Mouse (Mus musculus) layer of hippocampus, postnatal 10 days (tissue): Measurements from ENCODE around the gene Nfyc. TPM values are rescaled to one million over a fixed set of nuclear protein-coding genes. Genes with fewer than 3 reads are reported as not detected.

ENCODE experiments used
- DNase-seq, 2 experiments: peaks; one replicate each; pipeline ENCODE4 v3.0.0; 2021; ENCODE audit warnings: low spot score in 2 of 2
- total RNA-seq, 2 experiments: library from RNA; stranded (reverse); gene quantifications; 2 replicates each; pipeline ENCODE4 v1.2.3; 2021

The Nfyc gene
- total RNA-seq, 2 experiments from 2014 or later, result 47.7 to 50.8 TPM

GRCm38 (mm10) chr4:120755299-120755698 is 76.1 kb downstream of the Nfyc start:
- DNase-seq, result peak; percentile 85 to 86

DNA sequence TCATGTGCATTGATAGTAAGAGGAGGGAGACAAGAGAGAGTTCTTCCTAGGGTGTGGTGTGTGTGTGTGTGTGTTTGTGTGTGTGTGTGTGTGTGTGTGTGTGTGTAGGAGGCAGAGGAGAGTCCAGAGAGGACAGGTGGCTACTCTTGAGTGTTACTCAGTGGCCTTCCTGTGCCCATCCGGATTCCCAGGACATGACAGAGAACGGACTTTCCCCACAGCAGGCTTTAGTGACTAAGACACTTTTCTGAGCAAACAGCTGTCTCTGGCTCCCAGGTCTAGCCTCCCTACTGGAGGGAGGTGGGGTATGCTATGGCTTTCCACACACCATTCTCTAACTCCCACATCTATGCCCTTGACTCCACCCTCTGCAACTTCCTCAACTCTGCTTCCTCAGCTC is 81.8 kb downstream of the Nfyc start:
- no peak for DNase-seq

GRCm38 (mm10) chr4:120747941-120748866 is 83.2 kb downstream of the Nfyc start, which contains the start of gene Kcnq4:
Kcnq4 (minus strand) TSS chr4:120748612.
- DNase-seq, result no peak

DNA sequence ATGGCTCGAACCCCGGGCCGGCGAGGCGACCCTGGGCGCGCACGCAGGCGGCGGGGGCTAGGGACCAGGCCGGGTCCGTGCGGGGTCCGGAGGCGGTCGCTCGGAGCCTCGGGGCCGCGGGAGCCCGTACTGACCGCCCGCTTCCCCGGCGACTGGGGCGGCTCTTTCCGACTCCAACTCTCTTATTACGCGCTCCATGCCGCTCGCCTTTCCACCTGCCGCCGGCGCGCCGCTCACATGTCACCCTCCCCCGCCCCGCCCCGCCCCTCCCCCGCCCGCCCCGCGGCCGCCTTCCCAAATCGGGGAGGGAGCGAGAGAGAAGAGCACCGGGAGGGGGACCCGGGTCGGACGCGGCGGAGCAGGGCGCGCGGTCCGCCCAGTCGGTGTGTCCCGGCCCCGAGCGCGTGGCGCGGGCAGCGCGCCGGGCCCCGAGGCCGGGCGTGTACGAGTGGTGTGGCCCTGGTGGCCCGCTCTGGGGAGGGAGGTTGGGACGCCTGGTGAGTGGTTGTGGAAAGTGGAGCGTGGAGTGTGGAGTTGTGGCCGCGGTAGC is 84.1 kb downstream of the Nfyc start:
- DNase-seq, result no peak

GRCm38 (mm10) chr4:120746552-120747150 is 84.7 kb downstream of the Nfyc start:
- DNase-seq, result peak in 1 of 2 experiments; percentile 45

DNA sequence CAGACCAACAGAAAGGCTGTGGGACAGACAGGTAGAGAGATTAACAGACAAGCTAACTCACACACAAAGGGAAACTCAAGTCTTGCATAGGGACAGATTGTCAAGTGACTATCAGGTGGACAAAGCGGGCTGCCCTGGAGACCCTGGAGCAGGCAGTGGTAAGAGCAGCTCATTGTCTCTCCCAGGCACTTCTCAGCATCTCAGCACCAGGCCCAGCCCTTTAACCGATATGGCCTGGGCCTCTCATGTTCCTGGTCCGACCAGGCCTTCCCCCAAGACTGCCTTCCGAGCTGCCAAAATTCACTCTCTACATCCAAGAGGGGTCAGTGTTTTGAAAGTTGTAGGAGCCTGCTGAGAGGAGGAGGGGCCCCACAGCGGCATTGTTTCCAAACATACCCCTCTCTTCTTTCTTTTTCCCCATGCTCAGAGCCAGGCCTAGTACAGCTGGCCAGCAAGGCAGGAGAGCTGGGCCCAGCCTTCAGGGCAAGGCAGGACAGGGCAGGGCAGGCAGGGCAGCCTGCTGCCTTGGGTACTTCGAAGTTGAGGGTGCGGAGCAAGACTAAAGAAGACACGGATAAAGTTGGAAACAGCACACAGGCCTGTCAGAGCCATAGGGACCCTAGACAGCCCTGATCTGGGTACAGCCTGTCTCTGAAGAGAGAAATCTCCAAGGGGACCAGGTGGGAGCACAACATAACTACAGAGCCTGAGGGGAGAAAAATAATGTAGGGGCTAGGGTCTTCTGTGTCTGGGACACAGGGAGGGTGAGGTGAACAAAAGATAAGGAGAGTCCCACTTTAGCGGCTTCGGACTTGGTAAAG is 85.4 kb downstream of the Nfyc start:
- no peak for DNase-seq

DNA sequence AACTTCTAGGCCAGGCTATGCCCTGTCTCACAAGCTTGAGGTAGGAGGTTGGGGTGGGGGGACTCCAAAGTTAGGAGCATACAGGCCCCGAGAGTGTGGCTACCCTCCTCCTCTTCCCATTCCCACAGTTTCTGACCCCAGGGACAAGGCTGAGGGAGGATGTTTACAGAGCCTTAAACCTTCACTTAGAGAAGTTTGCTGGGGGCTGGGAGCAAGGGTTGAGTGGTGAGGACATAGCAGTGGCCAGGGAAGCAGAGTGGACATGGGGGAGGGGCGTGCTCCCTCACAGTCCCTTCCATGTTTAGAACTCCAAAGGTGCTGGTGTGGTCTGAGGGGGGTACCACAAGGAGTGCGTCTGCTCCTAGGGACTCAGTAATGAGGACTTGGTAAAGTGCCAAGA is 87.7 kb downstream of the Nfyc start:
- DNase-seq, result no peak

DNA sequence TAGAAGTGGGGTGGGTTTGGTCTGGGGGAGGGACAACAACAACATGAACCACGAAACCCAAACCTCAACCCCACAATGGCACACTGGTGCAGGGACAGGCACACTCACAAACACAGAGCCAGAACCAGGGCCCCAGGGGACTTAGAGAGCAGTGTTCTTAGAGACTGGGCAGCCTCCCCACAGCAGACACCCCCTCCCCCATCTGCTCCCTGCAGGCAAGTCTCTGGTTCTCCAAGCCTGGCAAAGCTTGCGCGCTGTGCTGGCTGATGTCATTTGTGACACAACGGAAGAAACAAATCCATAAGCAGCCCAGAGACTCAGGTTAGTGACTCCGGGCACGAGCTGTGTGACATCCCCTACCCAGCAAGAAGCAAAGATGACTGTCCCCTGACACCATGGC is 90.1 kb downstream of the Nfyc start:
- peak; percentile 53 to 66 for DNase-seq

- no peak for DNase-seq
These were observed 97.3 kb downstream of the Nfyc start for GRCm38 (mm10) chr4:120734012-120734622.

DNA sequence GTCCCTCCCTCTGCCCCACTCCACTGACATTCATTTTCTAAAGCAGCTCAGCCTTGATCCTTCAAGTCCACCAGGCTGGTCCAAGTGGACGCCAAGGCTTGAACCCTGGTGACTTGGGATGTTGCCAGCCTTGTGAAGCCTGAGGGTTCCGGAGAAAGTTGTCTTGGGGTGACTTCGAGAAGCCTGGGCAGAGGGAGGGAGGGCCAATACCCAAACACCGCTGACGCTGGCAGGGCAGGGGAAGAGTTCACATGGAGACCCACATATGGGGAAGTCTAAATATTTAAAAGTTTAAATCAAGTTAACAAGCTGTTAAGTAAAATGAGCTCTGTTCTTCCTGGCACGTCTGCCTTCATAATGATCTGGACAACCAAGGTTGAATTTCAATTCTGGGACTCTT is 98.6 kb downstream of the Nfyc start:
- no peak for DNase-seq

DNA sequence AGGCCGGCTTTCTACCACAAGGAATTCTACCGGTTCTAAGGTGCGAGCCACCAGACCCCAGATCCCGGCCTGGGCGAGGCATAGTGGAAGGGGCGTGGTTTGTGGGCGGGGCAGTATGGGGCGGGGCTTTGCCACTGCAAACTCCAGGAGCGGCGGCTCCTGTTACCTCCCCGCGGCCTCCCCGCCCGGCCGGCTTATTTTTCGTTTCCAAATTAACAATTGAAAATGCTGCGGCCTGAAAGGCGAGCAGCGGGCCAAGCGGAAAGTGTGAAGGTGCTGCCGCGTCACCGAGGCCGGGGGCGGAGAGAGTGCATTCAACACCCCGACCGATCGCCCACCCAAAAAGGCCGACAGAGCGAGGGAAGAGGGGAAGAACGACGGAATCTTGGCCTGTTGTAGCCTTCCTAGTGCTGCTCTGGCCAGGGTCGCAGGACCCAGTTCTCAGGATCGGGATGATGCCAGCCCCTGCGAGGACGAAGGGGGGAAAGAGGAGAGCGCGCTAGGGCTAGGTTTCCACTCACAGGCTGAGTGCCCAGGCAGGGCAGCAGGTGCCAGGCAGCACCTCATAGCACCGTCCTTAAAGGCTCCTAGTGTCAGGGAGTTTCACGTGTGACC is 100.2 kb downstream of the Nfyc start:
- DNase-seq, result peak; percentile 30 to 44

GRCm38 (mm10) chr4:120730574-120730973 is 100.8 kb downstream of the Nfyc start:
- no peak for DNase-seq

DNA sequence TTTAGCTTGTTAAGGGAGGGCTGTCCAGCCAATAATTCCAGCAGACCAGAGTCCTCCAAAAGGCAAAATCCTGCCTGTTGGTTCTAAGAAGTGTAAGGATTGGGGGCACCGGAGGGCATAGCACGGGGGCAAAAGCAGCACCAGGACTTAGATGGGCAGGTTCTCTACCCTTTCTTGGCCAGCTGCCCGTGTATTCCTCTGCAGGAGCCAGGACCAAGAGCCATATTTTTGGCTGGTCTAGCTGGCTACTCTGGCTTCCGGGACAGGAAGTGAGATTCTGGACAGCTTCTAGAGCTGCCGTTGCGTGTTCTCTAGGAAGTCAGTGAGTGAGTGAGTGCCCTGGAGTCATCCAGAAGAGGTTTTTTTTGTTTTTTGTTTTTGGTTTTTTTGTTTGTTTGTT is 101.2 kb downstream of the Nfyc start:
- no peak for DNase-seq

DNA sequence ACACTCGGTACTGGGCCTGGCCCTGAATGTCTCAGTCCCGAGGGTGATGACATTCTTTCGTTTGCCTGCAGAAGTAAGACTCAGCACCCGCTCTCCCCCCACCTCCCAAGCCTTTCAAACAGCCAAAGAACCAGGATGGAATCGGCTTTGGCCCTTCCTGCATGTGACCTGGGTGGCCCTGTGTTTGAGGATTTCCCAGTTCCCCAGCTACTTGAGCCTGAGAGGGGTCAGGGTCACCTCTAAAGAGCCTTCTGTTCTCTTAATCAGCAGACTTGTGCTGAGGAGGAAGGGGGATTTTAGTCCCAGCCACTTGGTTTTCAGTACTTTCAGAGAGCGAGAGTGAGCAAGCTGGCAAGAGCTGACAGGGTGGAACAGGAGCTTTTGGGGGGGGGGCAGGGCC is 101.9 kb downstream of the Nfyc start:
- DNase-seq, result no peak

- no peak for DNase-seq
These were observed 103.5 kb downstream of the Nfyc start for GRCm38 (mm10) chr4:120727842-120728241.

DNA sequence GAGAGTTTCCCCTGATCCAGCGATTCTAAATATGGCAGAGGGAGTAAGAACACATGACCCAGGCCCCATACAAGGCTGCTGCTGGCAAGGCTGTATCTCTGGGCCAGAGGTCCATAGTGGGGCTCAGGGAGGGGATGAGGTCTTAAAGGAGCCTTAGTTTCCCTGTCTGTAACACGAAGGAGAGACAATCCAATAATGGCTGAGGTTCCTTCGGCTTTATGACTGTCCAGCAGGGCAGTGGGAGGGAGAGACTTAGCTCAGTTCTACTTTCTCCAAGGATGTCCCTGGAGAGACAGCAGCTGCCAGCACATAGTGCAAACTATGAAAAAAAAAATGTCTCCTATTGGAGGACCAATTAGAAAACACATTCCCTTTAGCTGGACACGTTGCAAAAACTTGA is 105.2 kb downstream of the Nfyc start:
- DNase-seq, result no peak

DNA sequence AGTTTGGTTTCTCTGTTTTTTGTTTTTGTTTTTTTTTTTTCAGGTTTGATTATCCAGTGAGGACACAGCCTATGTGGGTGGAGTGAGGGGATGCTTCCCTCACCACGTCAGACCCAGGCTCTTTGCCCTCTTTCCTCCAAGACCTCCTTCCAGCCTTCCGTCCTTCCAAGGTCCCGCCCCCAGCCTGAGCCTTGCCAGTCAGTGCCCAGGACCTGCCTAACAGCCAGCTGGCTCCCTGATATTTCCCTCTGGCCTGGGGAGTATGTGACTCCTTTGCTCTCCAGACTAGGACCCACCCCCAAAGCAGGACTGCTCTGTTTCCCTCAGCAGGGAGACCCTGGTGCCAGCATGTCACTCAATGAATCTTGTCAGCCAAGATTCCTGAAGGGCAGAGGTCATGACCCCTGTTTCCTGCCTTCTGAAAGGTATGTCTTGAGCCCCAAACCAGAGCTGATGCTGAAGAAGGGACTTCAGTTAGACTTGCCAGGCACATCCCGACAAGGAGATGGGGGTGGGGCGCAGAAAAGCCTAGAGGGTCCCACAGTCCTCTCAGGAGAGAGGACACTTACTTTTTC is 105.8 kb downstream of the Nfyc start:
- no peak for DNase-seq

- no peak for DNase-seq
These were observed 109.8 kb downstream of the Nfyc start for GRCm38 (mm10) chr4:120721574-120721973.

DNA sequence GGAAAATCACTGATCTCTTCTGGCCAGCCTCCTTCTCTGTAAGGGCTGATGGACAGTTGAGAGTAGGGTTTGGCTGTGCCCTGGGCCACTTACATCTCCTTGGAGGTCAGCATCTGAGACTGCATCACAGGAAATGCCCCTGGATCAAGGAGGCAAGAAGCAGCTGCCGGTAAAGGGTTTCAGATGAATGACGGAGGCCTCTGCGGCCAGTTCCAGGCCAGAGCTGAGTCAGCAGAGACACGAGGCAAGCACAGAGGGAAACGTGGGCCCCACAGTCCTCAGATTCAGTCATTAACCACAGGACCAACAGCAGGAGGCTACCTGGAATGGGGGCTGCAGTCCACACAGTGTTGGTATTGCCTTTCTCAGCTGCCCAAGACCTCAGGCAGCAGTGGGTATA is 112.2 kb downstream of the Nfyc start:
- no peak for DNase-seq

GRCm38 (mm10) chr4:120717591-120717990 is 113.8 kb downstream of the Nfyc start:
- peak in 1 of 2 experiments; percentile 51 for DNase-seq
